Mouse (Mus musculus): ENCODE data around the gene Cir1.

- TF ChIP-seq GATA1 (IDR thresholded peaks at IDR 0.05; ENCODE audit: low read length) = no peak
- TF ChIP-seq TAL1 (IDR thresholded peaks at IDR 0.05; ENCODE audit: low read length) = no peak
Measured at GRCm38 (mm10) chr2:73274119-73274920, 38.2 kb downstream of the Cir1 start.

Data from erythroblast, embryonic 14.5 days (primary cell).